Mouse (Mus musculus): ENCODE measurements at regions not wholly inside any gene's neighbourhood (a gene's known extent, or its start where the extent isn't known, plus 50 kb on each side); places are given as distances from the start of the nearest gene placed in this dataset.

DNA sequence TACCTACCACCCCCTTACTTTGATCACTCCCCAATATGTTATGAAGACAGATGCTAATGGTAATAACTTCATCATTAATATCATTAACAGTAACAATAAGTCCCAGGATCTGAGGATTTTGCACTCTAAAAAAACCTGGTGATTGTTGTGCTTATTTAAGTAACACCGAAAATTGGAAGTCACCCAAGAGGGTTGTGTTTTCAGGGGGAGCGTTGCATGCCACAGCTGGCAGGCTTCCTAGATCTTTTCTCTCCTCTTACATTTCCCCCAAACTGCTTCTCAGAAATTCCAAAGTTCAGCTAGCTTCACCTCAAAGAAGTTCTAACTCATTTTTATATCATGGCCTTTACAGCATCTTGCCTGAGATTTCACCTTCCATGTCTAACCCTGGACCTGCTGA, 444.3 kb downstream of the Gm826 start:
- DNase-seq, result no peak

DNA sequence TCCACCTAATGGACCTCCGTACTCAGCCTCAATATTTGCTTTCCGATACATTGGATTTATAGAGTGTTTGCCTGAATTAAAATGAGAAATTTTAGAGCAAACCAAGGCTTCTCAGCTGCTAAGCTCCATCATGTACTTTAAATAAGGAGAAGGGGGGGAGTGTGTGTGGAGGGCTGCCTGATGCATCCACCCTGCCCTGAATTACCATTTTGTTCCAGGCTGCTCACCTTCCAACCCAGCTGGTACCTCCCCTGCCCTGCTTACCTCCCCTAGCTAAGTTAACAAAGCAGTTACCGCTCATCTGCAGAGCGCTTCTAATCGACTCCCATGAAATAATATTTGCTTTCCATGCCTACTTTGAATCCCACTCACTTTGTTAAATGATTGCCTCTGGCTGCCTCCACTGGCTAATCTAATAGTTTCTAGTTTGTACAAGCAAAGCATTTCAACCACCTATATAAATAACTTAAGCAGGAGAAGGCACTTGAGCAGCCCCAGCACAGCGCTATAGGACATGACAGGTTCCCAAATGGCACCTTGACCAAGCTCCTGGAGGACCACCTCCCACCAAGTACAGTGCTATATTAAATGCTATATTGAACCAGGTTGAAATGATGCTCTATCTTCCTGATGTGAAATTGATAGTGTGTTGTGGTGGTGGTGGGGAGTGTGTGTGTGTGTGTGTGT, 449.0 kb downstream of the Gm826 start:
- DNase-seq, result no peak

DNA sequence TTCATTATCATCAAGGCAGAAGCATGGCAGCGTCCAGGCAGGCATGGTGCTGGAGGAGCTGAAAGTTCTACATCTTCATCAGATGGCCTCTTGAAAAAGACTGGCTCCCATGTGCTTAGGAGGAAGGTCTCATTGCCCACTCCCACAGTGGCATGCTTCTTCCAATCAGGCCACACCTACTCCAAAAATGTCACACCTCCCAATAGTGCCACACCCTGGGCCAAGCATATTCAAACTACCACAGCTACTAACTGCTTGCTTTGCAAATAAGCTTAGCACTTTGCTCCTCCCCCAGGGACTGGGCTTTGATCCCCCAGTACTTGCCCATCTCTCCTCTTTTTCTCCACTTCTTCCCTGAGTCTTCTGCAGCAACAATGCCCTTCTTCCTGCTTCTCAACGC, 467.0 kb downstream of the Gm826 start:
- DNase-seq, result no peak

DNA sequence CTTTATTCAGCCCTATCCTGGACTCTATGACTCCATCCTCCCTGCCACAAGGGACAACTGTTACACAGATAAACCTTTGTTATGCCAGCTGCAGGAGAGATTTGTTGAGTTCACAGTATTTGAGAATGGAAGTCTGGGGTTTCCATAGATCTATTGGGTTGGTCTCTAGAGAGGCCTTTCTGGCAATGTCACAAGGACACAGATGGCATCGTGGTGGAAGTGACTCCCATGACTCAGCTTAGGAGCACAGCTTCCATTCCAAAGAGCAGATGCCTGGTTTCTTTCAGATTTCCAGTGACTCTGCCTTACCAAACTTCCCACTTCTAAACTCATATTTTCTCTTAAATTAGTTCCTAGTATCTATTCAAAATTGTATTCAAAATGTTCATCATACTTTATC, 467.6 kb downstream of the Gm826 start:
- DNase-seq, result no peak

DNA sequence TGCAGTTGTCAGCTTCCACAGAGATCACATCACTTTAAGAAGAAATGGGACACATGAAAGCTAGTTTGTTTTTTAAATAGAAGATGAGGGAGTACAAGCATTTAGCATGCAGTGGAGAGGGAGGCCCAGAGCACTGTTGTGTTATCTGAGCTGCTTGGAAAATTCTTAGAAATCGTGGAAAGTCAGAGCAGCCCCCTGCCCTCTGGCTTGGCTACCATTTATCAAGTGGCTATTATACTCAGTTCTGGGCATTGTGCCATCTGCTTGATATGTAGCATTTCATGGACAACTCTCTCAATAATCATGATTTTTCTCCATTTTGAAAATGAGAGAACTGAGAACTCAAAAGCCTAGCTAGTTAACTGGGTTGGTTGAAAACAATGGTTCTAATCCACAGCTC, 470.8 kb downstream of the Gm826 start:
- DNase-seq, result no peak

DNA sequence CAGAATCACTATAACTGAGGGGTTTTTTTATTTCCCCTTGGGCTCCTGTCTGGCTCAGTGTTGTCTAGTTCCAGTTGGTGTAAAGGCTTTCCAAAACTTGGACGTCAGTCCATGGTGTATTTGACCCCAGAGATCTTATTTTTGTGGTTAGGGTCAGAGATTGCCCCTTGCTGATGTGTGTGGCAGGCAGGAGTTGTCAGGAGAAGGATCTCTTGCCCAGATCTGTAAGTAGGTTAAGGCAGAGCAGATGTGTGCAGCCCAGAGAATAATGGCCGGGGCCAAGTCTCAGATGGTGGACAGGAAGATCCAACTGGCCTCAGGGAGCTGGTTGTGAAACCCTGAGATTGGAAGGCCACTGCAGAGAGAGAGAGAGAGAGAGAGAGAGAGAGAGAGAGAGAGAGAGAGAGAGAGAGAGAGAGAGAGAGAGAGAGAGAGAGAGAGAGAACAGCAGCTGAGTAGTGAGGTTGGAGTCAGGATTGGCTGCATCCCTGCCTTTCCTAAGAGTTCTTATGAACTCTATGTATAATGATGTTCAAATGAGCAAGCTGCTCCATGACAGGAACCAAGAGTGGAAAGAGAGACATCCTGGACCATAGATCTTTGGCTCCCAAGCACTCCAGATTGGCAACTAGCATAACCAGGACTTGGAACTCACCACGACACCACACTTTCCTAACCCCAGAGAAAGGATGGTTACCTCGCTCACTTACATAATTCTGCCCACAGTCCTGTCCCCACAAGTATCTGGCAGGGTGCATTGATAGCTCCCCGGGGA, 479.9 kb downstream of the Gm826 start:
- DNase-seq, result no peak

DNA sequence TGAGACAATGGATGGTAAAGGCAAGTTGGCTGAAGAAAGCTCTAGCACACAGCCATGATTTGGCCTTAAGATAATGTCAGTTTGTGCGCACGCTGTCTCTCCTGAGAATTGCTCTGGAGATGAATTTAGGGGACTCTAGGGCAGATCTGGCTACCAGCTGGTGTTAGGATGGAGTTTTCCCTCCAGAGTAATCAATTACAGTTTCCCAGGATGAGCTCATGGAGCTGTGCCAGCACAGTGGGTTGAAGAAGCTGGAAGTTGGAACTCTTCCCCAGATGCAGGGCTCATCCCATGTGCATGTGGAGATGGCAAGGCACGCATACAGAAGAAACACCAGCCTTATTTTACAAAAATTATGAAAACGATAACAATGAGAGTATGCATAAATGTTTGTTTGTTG, 481.0 kb downstream of the Gm826 start:
- DNase-seq, result no peak

DNA sequence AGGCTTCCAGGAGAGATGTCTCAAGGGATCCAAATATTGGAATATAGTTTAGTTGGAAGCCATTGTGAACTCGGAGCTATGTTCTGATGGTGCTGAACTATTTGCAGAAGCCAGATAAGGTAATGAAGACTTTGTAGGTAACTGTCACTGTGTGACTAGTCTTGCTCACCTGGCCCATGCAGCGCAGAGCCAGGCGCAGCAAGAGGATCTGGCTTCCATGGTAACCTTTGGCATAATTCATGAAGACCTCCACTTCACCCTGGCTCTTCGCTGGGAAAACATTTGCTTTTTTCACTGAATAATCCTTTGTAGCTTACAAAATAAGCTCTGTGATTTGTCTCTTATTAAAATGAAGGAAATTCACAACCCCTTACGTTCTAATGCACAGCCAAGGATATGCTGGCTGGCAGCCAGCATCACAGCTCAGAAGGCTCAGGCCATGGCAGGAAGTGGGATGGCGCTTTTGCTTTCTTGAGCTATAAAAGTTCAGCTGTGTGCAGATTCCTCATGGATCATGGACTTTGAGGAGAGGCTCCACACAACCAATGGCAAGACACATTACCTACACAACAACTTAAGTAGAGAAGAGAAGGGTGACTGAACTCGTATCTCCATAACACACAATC, 501.4 kb downstream of the Gm826 start:
- DNase-seq, result no peak

DNA sequence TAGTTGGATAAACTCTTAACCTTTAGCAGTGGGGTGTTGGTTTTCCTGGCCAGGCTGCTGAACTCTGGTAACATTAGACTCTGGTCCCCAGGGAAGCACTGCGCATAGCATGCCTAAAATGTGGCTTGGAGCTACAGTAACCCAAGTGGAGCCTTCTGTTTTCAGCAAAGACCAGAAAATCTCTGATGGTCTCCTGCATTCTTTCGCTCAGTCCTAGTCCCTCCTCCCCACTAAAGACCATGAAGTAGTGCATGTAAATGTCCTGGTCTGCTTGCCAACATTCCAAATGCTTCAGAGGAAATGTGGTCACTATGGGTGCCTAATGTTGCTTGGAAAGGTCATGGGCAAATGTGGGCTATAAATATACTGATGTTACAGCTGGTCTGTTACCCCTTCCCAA, 507.5 kb downstream of the Gm826 start:
- no peak for DNase-seq

DNA sequence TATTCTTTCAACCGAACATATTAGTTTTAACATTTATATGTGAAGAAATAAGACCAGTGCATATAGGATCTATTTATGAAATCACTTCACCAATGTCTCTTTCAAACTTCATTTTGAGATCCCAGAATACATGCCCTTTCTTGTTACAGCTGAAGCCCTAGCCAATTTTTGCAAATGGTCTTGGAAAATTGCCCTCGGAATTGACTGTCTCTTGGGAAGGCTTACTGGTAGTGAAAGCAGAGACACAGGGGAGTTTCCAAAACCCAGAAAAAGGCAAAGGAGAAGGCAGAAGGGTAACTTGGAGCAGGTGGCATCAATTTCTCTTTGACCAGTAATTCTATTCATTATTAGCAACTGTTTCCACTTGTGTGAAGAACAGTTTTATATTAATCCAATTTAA, 515.4 kb downstream of the Gm826 start:
- no peak for DNase-seq

DNA sequence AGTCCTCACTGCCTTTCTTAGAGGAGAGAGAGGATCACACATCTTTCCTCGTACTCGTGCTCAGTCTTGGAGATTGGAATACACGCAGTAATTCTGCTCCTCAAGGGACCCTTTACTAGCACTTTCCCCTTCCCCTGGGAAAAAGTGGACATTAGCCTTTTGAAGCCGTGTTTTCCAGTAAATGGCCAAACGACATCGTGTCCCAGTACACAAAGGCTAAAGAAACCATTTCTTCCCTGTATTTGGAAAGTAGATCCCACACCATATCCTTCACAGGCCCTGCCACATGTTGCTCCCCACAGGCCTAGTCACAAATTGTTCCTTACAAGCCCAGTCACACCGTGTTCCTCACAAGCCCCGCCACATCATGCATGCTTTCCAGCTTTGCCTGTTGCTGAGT, 517.6 kb downstream of the Gm826 start:
- DNase-seq, result no peak
